Mouse (Mus musculus): ENCODE measurements at regions not wholly inside any gene's neighbourhood (a gene's known extent, or its start where the extent isn't known, plus 50 kb on each side); places are given as distances from the start of the nearest gene placed in this dataset.

DNA sequence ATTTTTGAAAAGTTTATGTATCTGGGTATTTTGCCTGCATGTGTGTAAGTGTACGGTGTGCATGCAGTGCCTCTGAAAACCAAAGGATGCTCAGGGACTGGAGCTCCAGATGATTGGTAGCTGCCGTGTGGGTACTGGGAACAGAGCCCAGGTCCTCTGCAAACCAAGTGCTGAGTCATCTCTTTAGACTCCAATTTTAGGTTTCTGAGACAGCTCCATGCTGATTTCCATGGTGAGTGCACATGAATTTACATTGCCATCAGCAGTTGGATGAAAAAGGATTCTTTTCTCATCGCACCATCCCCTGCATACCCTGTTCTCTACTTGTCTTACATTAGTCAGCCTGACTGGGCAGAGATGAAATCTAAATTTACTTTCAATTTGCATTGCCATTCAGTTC is 122.1 kb upstream of the Otogl start:
- no peak for DNase-seq (ENCODE audit: low spot score in 2 of 2)

DNA sequence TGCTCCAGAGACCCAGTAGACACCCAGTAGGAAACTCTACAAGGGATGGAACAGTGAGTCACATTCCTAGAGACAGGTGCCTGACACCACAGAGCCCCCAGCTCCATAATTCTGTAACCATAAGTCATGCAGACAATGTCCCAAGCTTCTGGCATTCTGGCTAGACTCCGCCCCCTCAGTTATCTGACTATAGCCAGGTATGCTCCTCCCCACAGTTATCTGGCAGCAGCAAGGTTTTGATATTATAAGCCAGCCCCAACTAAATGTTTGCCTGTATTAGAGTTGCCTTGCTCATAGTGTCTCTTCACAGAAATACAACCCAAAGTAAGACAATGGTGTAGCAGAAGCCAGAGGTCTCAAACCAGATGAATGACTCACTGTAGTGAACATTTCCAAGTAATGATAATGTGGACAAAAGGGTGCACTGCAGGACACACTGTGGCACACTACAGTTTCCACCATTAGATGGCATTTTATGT is 121.4 kb upstream of the Otogl start:
- DNase-seq (ENCODE audit: low spot score in 2 of 2) = no peak

DNA sequence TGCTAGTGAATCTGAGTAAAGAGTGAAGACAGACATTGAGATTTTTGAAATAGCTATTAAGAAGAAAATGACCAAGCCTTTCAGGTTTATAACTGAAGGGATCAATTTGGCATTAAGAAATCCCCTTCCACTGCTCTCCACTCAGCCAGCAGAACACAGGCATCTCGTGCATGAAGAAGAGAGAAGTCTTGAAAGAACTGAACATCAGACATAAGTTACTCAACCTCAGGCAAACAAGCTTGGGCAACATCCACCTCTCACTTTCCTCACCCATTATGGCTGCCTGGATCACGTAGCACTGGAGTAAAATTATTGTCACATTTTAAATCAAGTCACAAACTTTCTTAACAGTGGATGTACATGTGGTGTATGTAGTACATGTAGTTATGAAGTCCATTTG is 115.6 kb upstream of the Otogl start:
- no peak for DNase-seq (ENCODE audit: low spot score in 2 of 2)

DNA sequence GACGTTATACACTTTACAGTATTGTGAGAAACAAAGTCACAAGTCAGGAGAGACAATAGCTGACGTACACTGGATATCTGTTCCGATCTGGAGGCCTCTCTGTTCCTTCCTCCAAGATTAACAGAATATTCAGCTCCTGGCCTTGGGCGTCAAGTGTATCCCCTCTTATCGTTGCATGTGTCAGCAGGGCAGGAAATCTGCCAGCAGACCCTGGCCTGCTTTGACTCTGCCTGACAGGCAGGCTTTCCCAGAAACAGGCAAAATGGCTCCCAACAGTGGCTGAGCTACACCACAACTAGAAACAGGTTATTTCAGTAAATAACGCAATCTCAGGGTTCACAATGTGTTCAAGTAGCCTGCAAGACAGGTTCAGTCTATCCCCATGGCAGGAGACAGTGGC is 112.3 kb upstream of the Otogl start:
- no peak for DNase-seq (ENCODE audit: low spot score in 2 of 2)

- DNase-seq (ENCODE audit: low spot score in 2 of 2) = no peak
Observed at GRCm38 (mm10) chr10:108016552-108016951, 104.6 kb upstream of the Otogl start.

DNA sequence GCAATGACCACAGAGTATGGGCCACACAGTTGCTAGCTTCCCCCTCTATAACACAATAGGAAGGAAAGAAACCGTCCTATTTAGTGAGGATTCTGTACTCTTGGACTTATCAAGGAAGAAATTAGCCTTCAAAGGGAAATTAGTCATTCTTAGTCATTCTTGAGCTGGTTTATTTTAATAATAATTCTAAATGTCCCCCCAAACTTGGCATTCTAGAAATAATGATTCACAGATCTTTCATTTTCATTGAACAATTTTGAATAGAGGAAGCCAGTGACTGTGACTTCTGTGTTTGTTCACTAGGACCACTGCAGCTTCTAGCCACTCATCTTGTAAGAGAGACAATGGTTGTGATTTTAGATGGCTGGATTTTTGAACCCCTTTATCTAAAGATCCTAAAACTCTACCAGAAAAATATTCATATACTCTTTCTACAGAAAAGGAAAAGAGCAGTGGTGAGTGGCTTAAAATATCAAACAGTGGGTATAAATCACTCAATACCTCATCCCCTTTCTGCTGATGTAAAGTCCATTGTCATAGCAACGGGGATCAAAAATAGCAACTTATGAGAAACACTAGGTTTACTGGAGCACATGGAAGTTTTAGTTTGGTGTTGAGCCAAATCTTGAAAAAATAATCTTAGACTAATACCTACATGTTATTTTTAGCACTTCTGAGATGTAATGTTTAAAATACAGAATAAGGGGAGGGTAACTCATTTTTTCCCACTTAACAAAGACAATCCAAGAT is 83.1 kb upstream of the Otogl start:
- no peak for DNase-seq (ENCODE audit: low spot score in 2 of 2)

DNA sequence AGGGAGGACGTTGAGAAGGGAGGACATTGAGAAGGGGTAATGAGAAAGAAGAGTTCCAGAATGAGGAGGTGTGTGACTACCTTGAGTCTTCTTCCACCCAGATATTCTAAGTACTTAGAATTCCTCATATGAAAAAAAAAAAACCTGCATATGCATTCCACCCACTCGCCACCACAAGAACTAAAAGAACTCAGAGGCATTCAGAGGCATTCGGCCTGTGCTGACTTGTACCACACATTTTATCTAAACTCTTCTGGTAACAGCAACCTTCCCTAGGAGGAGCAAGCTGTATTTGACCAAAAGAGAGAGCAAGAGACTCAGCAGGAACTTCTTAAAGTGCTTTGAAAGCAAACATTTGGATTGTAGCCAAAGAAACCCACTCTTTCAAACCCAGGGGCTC is 80.7 kb upstream of the Otogl start:
- DNase-seq (ENCODE audit: low spot score in 2 of 2) = no peak

DNA sequence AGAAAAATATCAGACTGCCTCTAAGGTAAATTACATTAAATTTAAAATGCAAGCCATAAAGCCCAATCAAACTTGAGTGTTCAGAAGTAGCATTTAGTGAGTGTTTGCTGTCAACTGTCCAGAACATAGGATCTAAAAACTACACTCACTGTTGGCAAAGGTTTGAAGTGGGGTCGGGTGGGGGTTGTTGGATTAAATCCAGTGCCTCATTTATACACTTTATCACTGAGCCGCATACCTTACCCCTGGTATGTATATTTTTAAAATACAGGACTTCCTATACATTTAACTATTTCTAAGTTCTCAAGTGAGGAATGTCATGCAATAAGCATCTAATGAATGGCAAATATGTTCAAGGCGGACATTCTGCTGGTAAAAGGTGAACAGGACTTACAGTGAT is 78.6 kb upstream of the Otogl start:
- DNase-seq (ENCODE audit: low spot score in 2 of 2) = no peak

GRCm38 (mm10) chr10:107989913-107990312 is 78.0 kb upstream of the Otogl start:
- DNase-seq (ENCODE audit: low spot score in 2 of 2) = no peak

- no peak for DNase-seq (ENCODE audit: low spot score in 2 of 2)
Observed at GRCm38 (mm10) chr10:107982632-107983031, 70.7 kb upstream of the Otogl start.

- DNase-seq (ENCODE audit: low spot score in 2 of 2) = no peak
Observed at GRCm38 (mm10) chr10:107982082-107982481, 70.1 kb upstream of the Otogl start.

GRCm38 (mm10) chr10:107976392-107976965 is 64.5 kb upstream of the Otogl start:
- DNase-seq (ENCODE audit: low spot score in 2 of 2) = no peak

DNA sequence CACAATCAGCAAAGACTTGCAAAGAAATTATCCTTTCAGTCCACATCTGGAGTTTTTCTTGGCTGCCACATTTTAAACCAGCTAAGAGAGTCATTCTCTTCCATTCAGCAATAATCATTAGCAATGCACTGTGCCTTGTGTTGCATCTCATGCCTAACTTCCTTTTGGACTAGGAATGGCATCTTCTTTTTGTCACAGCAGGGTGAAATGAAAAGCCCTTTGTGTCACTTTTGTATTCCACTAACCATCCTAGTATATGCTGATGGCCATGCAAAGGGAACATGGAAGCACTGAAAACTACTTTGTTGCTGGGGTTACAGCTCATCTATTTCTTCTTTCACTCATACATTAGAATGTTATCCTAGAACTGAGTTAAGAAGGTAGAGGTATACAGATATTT is 59.8 kb upstream of the Otogl start:
- no peak for DNase-seq (ENCODE audit: low spot score in 2 of 2)

GRCm38 (mm10) chr10:107966996-107967395 is 55.1 kb upstream of the Otogl start:
- DNase-seq (ENCODE audit: low spot score in 2 of 2) = no peak

DNA sequence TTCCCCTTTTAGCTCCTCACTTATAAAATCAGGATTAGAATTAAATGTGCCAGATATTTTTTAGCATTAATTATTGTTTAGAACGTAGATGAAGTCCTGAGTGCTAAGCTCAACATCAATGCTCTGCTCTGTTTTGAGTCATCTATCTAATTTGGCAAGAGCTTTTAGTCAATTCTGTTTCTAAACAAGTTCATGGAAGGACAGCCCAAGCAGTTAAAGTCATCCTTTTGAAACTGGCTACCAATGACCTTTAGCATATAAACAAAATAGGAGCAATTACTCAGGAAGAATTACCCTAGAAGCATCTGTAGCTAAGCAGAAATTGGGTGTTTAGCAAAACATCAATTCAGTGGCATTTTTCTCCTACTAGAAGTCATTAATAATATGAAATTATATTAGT is 52.1 kb upstream of the Otogl start:
- DNase-seq (ENCODE audit: low spot score in 2 of 2) = no peak

DNA sequence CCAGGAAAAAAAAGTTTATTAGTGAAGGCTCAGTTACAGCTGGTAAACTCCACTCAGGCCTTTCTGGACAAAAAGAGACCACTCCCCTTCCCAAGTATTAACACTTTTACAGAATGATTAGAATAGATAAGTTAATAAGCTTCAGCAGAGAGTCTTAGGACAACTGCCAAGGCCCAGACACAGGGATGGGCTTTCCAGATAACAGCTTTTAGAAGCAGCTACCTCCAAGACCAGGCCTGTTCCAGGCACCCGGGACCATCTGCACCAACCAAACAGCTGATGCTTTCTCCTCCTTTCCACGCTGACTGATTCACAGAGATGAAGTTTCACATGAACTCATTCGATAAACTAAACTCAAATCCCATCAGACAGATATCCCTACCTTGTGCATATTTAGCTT is 50.2 kb upstream of the Otogl start:
- no peak for DNase-seq (ENCODE audit: low spot score in 2 of 2)
